Comparison of ENCODE assay signal across 17 mouse cellular contexts in genomic region chr5:118349057-118349456, GRCm38 (mm10).
"Had no signal": no experiment of that assay in that cellular context is flagged by ENCODE, and none has a peak within 500 bp of the region (broad histone marks: within the 10 kb centered on the region; RNA-seq: fewer than 3 reads in every experiment).

No protein-coding gene starts in this region.

- H3K9ac ChIP-seq: neural tube, embryonic 12.5 days; neural tube, embryonic 13.5 days; neural tube, embryonic 15.5 days; stomach, embryonic 15.5 days had no signal

- DNase-seq: retina, postnatal 1 day; right cerebral cortex, adult 18-20 months; right cerebral cortex, postnatal 14 days; right cerebral cortex, postnatal 25 days; right cerebral cortex, postnatal 4 days; spleen, adult 18-20 months; thymus, adult 18-20 months; thymus, adult 2 months; thymus, postnatal 14 days; thymus, postnatal 25 days; thymus, postnatal 36 days; thymus, postnatal 4 days had no signal

- H3K36me3 ChIP-seq: neural tube, embryonic 12.5 days; neural tube, embryonic 13.5 days; neural tube, embryonic 15.5 days; stomach, embryonic 15.5 days had no signal

- H3K27me3 ChIP-seq: neural tube, embryonic 12.5 days; neural tube, embryonic 13.5 days; neural tube, embryonic 15.5 days; stomach, embryonic 15.5 days had no signal

- H3K27ac ChIP-seq: neural tube, embryonic 12.5 days; neural tube, embryonic 13.5 days; neural tube, embryonic 15.5 days; stomach, embryonic 15.5 days; stomach, postnatal 0 days had no signal

- H3K4me3 ChIP-seq: neural tube, embryonic 12.5 days; neural tube, embryonic 13.5 days; neural tube, embryonic 15.5 days; stomach, embryonic 15.5 days had no signal

- H3K4me2 ChIP-seq: neural tube, embryonic 12.5 days; neural tube, embryonic 13.5 days; neural tube, embryonic 15.5 days; stomach, embryonic 15.5 days had no signal

- H3K9me3 ChIP-seq: neural tube, embryonic 12.5 days; neural tube, embryonic 13.5 days; neural tube, embryonic 15.5 days; stomach, embryonic 15.5 days had no signal
